Mouse (Mus musculus): ENCODE data around the gene Ppm1j.
A peak's percentile ranks its signal among the peaks of the same experiment; 100 is the strongest.

GRCm38 (mm10) chr3:104769135-104769534 is 11.7 kb upstream of the Ppm1j start:
- TF ChIP-seq ETS1 (IDR thresholded peaks at IDR 0.05; ENCODE audit: low read depth, low read length) (no peak), GABPA (IDR thresholded peaks at IDR 0.05; ENCODE audit: low read depth, low read length) (no peak), POLR2A (IDR thresholded peaks at IDR 0.05; ENCODE audit: control insufficient read depth in 1 of 2, insufficient read depth in 1 of 2, low read depth in 1 of 2, low read length in 2 of 2, poor library complexity in 1 of 2) (no peak), EP300 (IDR thresholded peaks at IDR 0.05; ENCODE audit: low read depth in 1 of 2, low read length in 2 of 2) (peak in 1 of 2 experiments; percentile 30; a peak in 1 of 4 replicates), CTCF (IDR thresholded peaks at IDR 0.05 in 2 of 3, conservative IDR thresholded peaks at IDR 0.05 in 1 of 3; ENCODE audit: control insufficient read depth in 1 of 3, insufficient read depth in 1 of 3, low read depth in 2 of 3, low read length in 3 of 3, poor library complexity in 1 of 3, severe bottlenecking in 1 of 3) (no peak), UBTF (IDR thresholded peaks at IDR 0.05; ENCODE audit: borderline replicate concordance, insufficient read depth, low read depth, low read length) (no peak), ZMIZ1 (IDR thresholded peaks at IDR 0.05; ENCODE audit: low read depth, low read length) (no peak), JUND (IDR thresholded peaks at IDR 0.05; ENCODE audit: low read depth, low read length) (no peak), HCFC1 (IDR thresholded peaks at IDR 0.05; ENCODE audit: low read depth, low read length) (no peak), USF1 (IDR thresholded peaks at IDR 0.05; ENCODE audit: low read depth, low read length) (no peak)

All from MEL (cell line).